Mouse (Mus musculus) limb, embryonic 11.5 days (tissue): ENCODE data around the gene Bmp3. TPM values are rescaled to one million over a fixed set of nuclear protein-coding genes. Genes with fewer than 3 reads are reported as not detected.

Experiments used
- ATAC-seq: fragments of 200-750 bp; cut with Nextera tagmentation; 2 replicates; pipeline ENCODE4 v1.8.0; 2017; ENCODE audit warnings: low read depth; ENCODE audit not compliant: insufficient number of reproducible peaks, low FRiP score, low TSS enrichment
- DNase-seq: peaks from one replicate; pipeline ENCODE4 v3.0.0-alpha.2; 2015; ENCODE audit warnings: low spot score
- H3K27ac ChIP-seq: fragments of 300-500 bp; sonication (generic); replicated peaks from 2 replicates; pipeline ENCODE4 v1.5.1; 2014; ENCODE audit warnings: low read depth, mild to moderate bottlenecking, low read length
- H3K27me3 ChIP-seq: fragments of 300-500 bp; sonication (generic); 2 replicates; pipeline ENCODE4 v1.6.1; 2014; ENCODE audit warnings: mild to moderate bottlenecking, low read length, mixed read lengths; ENCODE audit not compliant: control insufficient read depth, insufficient read depth
- H3K36me3 ChIP-seq: fragments of 300-500 bp; sonication (generic); 2 replicates; pipeline ENCODE4 v1.6.1; 2014; ENCODE audit warnings: mild to moderate bottlenecking, low read length, moderate library complexity, mixed read lengths; ENCODE audit not compliant: control insufficient read depth, insufficient read depth
- H3K4me1 ChIP-seq: fragments of 300-500 bp; sonication (generic); 2 replicates; pipeline ENCODE4 v1.6.1; 2014; ENCODE audit warnings: low read length, mixed read lengths; ENCODE audit not compliant: control insufficient read depth, insufficient read depth
- H3K4me2 ChIP-seq: fragments of 300-500 bp; sonication (generic); 2 replicates; pipeline ENCODE4 v1.6.1; 2014; ENCODE audit warnings: low read depth, mild to moderate bottlenecking, moderate library complexity; ENCODE audit not compliant: severe bottlenecking
- H3K4me3 ChIP-seq: fragments of 300-500 bp; sonication (generic); 2 replicates; pipeline ENCODE4 v1.5.1; 2014; ENCODE audit warnings: low read depth, low read length
- H3K9ac ChIP-seq: fragments of 300-500 bp; sonication (generic); 2 replicates; pipeline ENCODE4 v1.6.1; 2014; ENCODE audit warnings: mild to moderate bottlenecking, low read length
- H3K9me3 ChIP-seq: fragments of 300-500 bp; sonication (generic); 2 replicates; pipeline ENCODE4 v1.6.1; 2016; ENCODE audit warnings: low read length; ENCODE audit not compliant: control insufficient read depth
- WGBS: fragments of 180-500 bp; shearing (Covaris S2); extraction: QIAGEN DNeasy Blood & Tissue Kit; methylation state at CpG from one replicate; pipeline ENCODE4 v1.1.7; 2014; 5-methylcytosine and 5-hydroxymethylcytosine counted together
- polyA plus RNA-seq: library from polyadenylated mRNA; unstranded; fragments of >200 nt; fragmentation: Nextera tagmentation; extraction: Ambion mirVana; gene quantifications from 2 replicates; pipeline ENCODE4 v1.2.1, GENCODE M21; 2014

The Bmp3 gene
- polyA plus RNA-seq, 1 experiment from 2014 or later = 1.5 TPM

GRCm38 (mm10) chr5:98922921-98923320 is 68.7 kb downstream of the Bmp3 start:
- Histone ChIP-seq H3K27me3 (no peaks in the 10 kb centered on the region), H3K9me3 (no peaks in the 10 kb centered on the region), H3K4me1 (no peaks in the 10 kb centered on the region), H3K9ac (no peak overlapping the region), H3K36me3 (no peaks in the 10 kb centered on the region), H3K4me2 (no peak overlapping the region), H3K4me3 (no peak overlapping the region), H3K27ac (no peak overlapping the region)
- DNase-seq (no peak), ATAC-seq (no peak)
- WGBS = 86% methylated on average over 3 of the region's 3 CpGs

Other genes with a start within 250 kb of the Bmp3 start
- 1.7 TPM in 2 replicates for gene Prkg2, start 182.9 kb downstream of the Bmp3 start, polyA plus RNA-seq